Mouse (Mus musculus): ENCODE measurements around the gene Sppl2c. TPM values are rescaled to one million over a fixed set of nuclear protein-coding genes. Genes with fewer than 3 reads are reported as not detected.
A peak's percentile ranks its signal among the peaks of the same experiment; 100 is the strongest.

Gene Sppl2c
- polyA plus RNA-seq, 1 experiment from 2014 or later, result not detected

GRCm38 (mm10) chr11:104230066-104230778 is 44.1 kb downstream of the Sppl2c start:
- DNase-seq (ENCODE audit: low spot score) (no peak), ATAC-seq (ENCODE audit: low read depth) (no peak)
- Histone ChIP-seq H3K27ac (replicated peaks; ENCODE audit: low read depth, low read length) (no peak overlapping the region; the same call in 1 of the 2 replicates), H3K4me2 (ENCODE audit: low read depth, low read length) (peak overlapping the region; percentile 99), H3K4me3 (ENCODE audit: low read depth, low read length) (peak overlapping the region; percentile 63), H3K27me3 (replicated peaks; ENCODE audit: control insufficient read depth, insufficient read depth, low read length) (peaks cover 51% of the 10 kb centered on the region), H3K9ac (ENCODE audit: low read depth, low read length) (peak overlapping the region; percentile 76; the same call in 1 of the 2 replicates), H3K36me3 (ENCODE audit: control insufficient read depth, insufficient read depth, low read length) (no peaks in the 10 kb centered on the region), H3K4me1 (ENCODE audit: control insufficient read depth, insufficient read depth, low read length) (peaks cover 11% of the 10 kb centered on the region; the same call in 1 of the 2 replicates), H3K9me3 (ENCODE audit: control insufficient read depth, low read length) (no peaks in the 10 kb centered on the region)
- 10% methylated on average over 9 of the region's 9 CpGs for WGBS

- Histone ChIP-seq H3K27ac (replicated peaks; ENCODE audit: low read depth, low read length) (peak within 1 kb of the TSS; percentile 21; the same call in 1 of the 2 replicates), H3K27me3 (replicated peaks; ENCODE audit: control insufficient read depth, insufficient read depth, low read length) (peaks cover 60% of the 10 kb centered on the region), H3K36me3 (ENCODE audit: control insufficient read depth, insufficient read depth, low read length) (no peaks in the 10 kb centered on the region), H3K4me1 (ENCODE audit: control insufficient read depth, insufficient read depth, low read length) (peaks cover 11% of the 10 kb centered on the region; the same call in 1 of the 2 replicates), H3K9me3 (ENCODE audit: control insufficient read depth, low read length) (no peaks in the 10 kb centered on the region), H3K4me2 (ENCODE audit: low read depth, low read length) (peak within 1 kb of the TSS; percentile 99), H3K4me3 (ENCODE audit: low read depth, low read length) (peak within 1 kb of the TSS; percentile 63), H3K9ac (ENCODE audit: low read depth, low read length) (peak within 1 kb of the TSS; percentile 76)
- DNase-seq (ENCODE audit: low spot score) (peak; percentile 91), ATAC-seq (ENCODE audit: low read depth) (peak; percentile 92)
- WGBS, result under 1% methylated on average over 27 of the region's 94 CpGs
These were observed 45.1 kb downstream of the Sppl2c start, which contains the start of gene Mapt for GRCm38 (mm10) chr11:104231041-104231911. TSS of gene Mapt (plus strand) at chr11:104231390.

- ATAC-seq (ENCODE audit: low read depth) (0 out of 2 replicates have a peak, but pooled peaks have one; percentile 8), DNase-seq (ENCODE audit: low spot score) (no peak)
- Histone ChIP-seq H3K4me2 (ENCODE audit: low read depth, low read length) (peak overlapping the region; percentile 99), H3K9ac (ENCODE audit: low read depth, low read length) (peak overlapping the region; percentile 76), H3K4me3 (ENCODE audit: low read depth, low read length) (peak overlapping the region; percentile 63), H3K36me3 (ENCODE audit: control insufficient read depth, insufficient read depth, low read length) (no peaks in the 10 kb centered on the region), H3K27me3 (replicated peaks; ENCODE audit: control insufficient read depth, insufficient read depth, low read length) (peaks cover 60% of the 10 kb centered on the region), H3K4me1 (ENCODE audit: control insufficient read depth, insufficient read depth, low read length) (peaks cover 11% of the 10 kb centered on the region), H3K9me3 (ENCODE audit: control insufficient read depth, low read length) (no peaks in the 10 kb centered on the region), H3K27ac (replicated peaks; ENCODE audit: low read depth, low read length) (peak overlapping the region; percentile 15; the same call in 1 of the 2 replicates)
- 1% methylated on average over 44 of the region's 72 CpGs for WGBS
These were observed 46.3 kb downstream of the Sppl2c start for GRCm38 (mm10) chr11:104232141-104233061.

- DNase-seq (ENCODE audit: low spot score), result no peak
- peaks cover 11% of the 10 kb centered on the region for H3K4me1 ChIP-seq (ENCODE audit: control insufficient read depth, insufficient read depth, low read length)
- WGBS, result 0% methylated on average over 8 of the region's 10 CpGs
- H3K4me3 ChIP-seq (ENCODE audit: low read depth, low read length), result peak overlapping the region; percentile 63
- H3K27me3 ChIP-seq (replicated peaks; ENCODE audit: control insufficient read depth, insufficient read depth, low read length), result peaks cover 60% of the 10 kb centered on the region
- H3K9me3 ChIP-seq (ENCODE audit: control insufficient read depth, low read length), result no peaks in the 10 kb centered on the region
- ATAC-seq (ENCODE audit: low read depth), result no peak; the same call in 1 of the 2 replicates
- H3K4me2 ChIP-seq (ENCODE audit: low read depth, low read length), result peak overlapping the region; percentile 99
- H3K36me3 ChIP-seq (ENCODE audit: control insufficient read depth, insufficient read depth, low read length), result no peaks in the 10 kb centered on the region
- no peak overlapping the region for H3K27ac ChIP-seq (replicated peaks; ENCODE audit: low read depth, low read length)
- peak overlapping the region; percentile 76; the same call in 1 of the 2 replicates for H3K9ac ChIP-seq (ENCODE audit: low read depth, low read length)
These were observed 47.0 kb downstream of the Sppl2c start for GRCm38 (mm10) chr11:104233101-104233500.

- Histone ChIP-seq H3K4me3 (ENCODE audit: low read depth, low read length) (peak overlapping the region; percentile 5; the same call in 1 of the 2 replicates), H3K4me1 (ENCODE audit: control insufficient read depth, insufficient read depth, low read length) (peaks cover 11% of the 10 kb centered on the region), H3K36me3 (ENCODE audit: control insufficient read depth, insufficient read depth, low read length) (no peaks in the 10 kb centered on the region), H3K27ac (replicated peaks; ENCODE audit: low read depth, low read length) (no peak overlapping the region), H3K27me3 (replicated peaks; ENCODE audit: control insufficient read depth, insufficient read depth, low read length) (peaks cover 56% of the 10 kb centered on the region), H3K4me2 (ENCODE audit: low read depth, low read length) (peak overlapping the region; percentile 99), H3K9me3 (ENCODE audit: control insufficient read depth, low read length) (no peaks in the 10 kb centered on the region), H3K9ac (ENCODE audit: low read depth, low read length) (peak overlapping the region; percentile 17; the same call in 1 of the 2 replicates)
- WGBS, result 4% methylated on average over 30 of the region's 30 CpGs
- ATAC-seq (ENCODE audit: low read depth) (no peak), DNase-seq (ENCODE audit: low spot score) (no peak)
These were observed 47.6 kb downstream of the Sppl2c start for GRCm38 (mm10) chr11:104233574-104234206.

- H3K27me3 ChIP-seq (replicated peaks; ENCODE audit: control insufficient read depth, insufficient read depth, low read length), result peaks cover 51% of the 10 kb centered on the region
- no peak overlapping the region for H3K4me2 ChIP-seq (ENCODE audit: low read depth, low read length)
- H3K9ac ChIP-seq (ENCODE audit: low read depth, low read length), result no peak overlapping the region
- no peak overlapping the region for H3K27ac ChIP-seq (replicated peaks; ENCODE audit: low read depth, low read length)
- H3K4me3 ChIP-seq (ENCODE audit: low read depth, low read length), result no peak overlapping the region
- H3K9me3 ChIP-seq (ENCODE audit: control insufficient read depth, low read length), result no peaks in the 10 kb centered on the region
- H3K4me1 ChIP-seq (ENCODE audit: control insufficient read depth, insufficient read depth, low read length), result peaks cover 11% of the 10 kb centered on the region
- no peaks in the 10 kb centered on the region for H3K36me3 ChIP-seq (ENCODE audit: control insufficient read depth, insufficient read depth, low read length)
- 32% methylated on average over 6 of the region's 6 CpGs for WGBS
- ATAC-seq (ENCODE audit: low read depth), result no peak
- DNase-seq (ENCODE audit: low spot score), result no peak
These were observed 48.6 kb downstream of the Sppl2c start for GRCm38 (mm10) chr11:104234680-104235079.

GRCm38 (mm10) chr11:104235881-104236280 is 49.8 kb downstream of the Sppl2c start:
- Histone ChIP-seq H3K9me3 (ENCODE audit: control insufficient read depth, low read length) (no peaks in the 10 kb centered on the region), H3K4me1 (ENCODE audit: control insufficient read depth, insufficient read depth, low read length) (peaks cover 11% of the 10 kb centered on the region), H3K4me3 (ENCODE audit: low read depth, low read length) (no peak overlapping the region), H3K4me2 (ENCODE audit: low read depth, low read length) (no peak overlapping the region), H3K36me3 (ENCODE audit: control insufficient read depth, insufficient read depth, low read length) (no peaks in the 10 kb centered on the region), H3K9ac (ENCODE audit: low read depth, low read length) (no peak overlapping the region), H3K27ac (replicated peaks; ENCODE audit: low read depth, low read length) (no peak overlapping the region), H3K27me3 (replicated peaks; ENCODE audit: control insufficient read depth, insufficient read depth, low read length) (peaks cover 48% of the 10 kb centered on the region)
- DNase-seq (ENCODE audit: low spot score) (no peak), ATAC-seq (ENCODE audit: low read depth) (no peak)
- WGBS, result 77% methylated on average over 2 of the region's 2 CpGs

Data from embryonic facial prominence, embryonic 14.5 days (tissue).